Mouse (Mus musculus) erythroblast, embryonic 14.5 days (primary cell): ENCODE measurements around the gene Nrp2.

Experiments used
- GATA1 ChIP-seq: IDR thresholded peaks from 2 replicates; pipeline ENCODE4 v1.6.1; 2012; ENCODE audit warnings: low read length, inconsistent platforms, mixed read lengths
- TAL1 ChIP-seq: IDR thresholded peaks from 3 replicates; pipeline ENCODE4 v1.6.1; 2012; ENCODE audit warnings: low read length, inconsistent platforms, mixed read lengths

DNA sequence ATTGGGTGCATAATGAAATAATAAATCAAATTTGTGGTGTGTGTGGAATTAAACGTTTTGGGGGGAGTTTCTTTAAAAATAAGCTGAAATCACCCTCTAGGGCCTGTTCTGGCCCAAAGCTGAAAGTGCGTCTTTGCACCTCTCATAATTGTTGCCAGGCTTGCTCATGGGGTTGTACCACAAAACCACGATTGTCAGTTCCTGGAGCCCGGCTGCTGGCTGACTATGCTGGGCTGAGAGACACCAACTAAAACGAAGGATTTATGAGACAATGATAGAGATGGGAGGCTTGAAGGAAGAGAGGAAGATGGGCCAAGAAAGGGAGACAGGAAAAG, 15.1 kb downstream of the Nrp2 start:
- TF ChIP-seq GATA1 (no peak), TAL1 (no peak)
